Mouse (Mus musculus): ENCODE data around the gene Pank2. TPM values are rescaled to one million over a fixed set of nuclear protein-coding genes. Genes with fewer than 3 reads are reported as not detected.

The Pank2 gene
- polyA plus RNA-seq, 1 experiment, result 3.0 TPM

DNA sequence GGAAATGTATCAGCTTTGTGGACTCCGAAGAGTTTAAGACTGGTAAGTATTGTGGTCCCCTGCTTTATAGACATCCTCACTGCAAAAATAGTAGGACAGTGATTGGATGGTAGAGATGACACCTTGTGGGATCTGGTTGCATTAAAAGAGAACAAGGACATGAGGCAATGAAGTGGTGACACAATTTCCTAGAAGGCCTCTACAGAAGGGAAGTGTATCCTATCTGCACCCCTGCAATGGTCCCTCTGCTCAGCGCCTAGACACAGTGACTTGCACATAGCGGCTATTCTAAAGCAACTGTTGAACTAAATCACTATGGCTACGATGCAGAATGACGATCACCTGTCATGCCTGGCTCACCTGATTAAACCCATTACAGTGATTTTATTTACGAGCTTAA is 75.3 kb downstream of the Pank2 start:
- no peak overlapping the region for H3K4me3 ChIP-seq (replicated peaks)
- H3K27me3 ChIP-seq (ENCODE audit: control insufficient read depth), result no peaks in the 10 kb centered on the region
- H3K36me3 ChIP-seq (ENCODE audit: control insufficient read depth), result no peaks in the 10 kb centered on the region
- no peaks in the 10 kb centered on the region for H3K4me1 ChIP-seq (ENCODE audit: control insufficient read depth)
- TF ChIP-seq GATA1 (IDR thresholded peaks at IDR 0.05; ENCODE audit: low read length), result no peak
- no peak for TF ChIP-seq TAL1 (IDR thresholded peaks at IDR 0.05; ENCODE audit: low read length)
- H3K9me3 ChIP-seq (ENCODE audit: control insufficient read depth, low read length), result no peaks in the 10 kb centered on the region

DNA sequence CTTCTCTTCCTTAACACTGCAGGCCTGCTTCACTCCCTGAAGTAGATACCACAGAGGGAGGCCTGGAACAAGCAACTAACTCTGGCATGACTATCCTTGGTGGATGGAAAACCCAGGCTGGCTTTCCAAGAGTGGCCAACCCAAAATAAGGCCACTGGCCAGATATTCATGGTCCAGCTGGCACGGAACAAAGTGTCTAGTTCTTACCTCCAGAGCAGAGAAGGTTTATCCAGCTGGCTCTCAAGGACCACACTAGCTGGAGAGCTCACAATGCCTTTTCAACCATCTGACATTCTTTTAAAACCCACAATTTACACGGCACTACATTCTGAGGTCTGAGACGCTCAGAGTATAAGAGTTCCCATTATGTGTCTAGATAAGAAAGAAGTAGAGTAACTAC is 82.2 kb downstream of the Pank2 start:
- Histone ChIP-seq H3K27me3 (ENCODE audit: control insufficient read depth) (no peaks in the 10 kb centered on the region), H3K9me3 (ENCODE audit: control insufficient read depth, low read length) (no peaks in the 10 kb centered on the region), H3K4me3 (replicated peaks) (no peak overlapping the region), H3K4me1 (ENCODE audit: control insufficient read depth) (no peaks in the 10 kb centered on the region), H3K36me3 (ENCODE audit: control insufficient read depth) (no peaks in the 10 kb centered on the region)
- TF ChIP-seq TAL1 (IDR thresholded peaks at IDR 0.05; ENCODE audit: low read length) (no peak), GATA1 (IDR thresholded peaks at IDR 0.05; ENCODE audit: low read length) (no peak)

DNA sequence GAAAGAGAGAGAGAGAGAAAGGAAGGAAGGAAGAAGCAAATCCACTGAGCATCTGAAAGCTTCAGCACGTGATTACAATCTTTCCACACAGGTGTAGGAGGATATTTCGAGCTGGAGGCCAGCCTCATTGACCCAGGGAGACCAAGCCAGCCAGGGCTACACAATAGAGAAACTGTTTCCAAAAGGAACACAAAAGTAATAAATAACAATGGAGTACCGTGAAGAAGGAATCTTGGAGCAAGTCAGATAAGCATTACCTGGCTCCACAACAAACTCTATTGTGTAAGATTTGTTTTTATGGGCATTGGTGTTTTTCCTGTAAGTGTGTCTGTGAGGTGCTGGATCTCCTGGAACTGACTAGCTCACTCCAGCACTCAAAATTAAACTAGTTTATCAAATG is 83.3 kb downstream of the Pank2 start:
- H3K36me3 ChIP-seq (ENCODE audit: control insufficient read depth), result no peaks in the 10 kb centered on the region
- H3K27me3 ChIP-seq (ENCODE audit: control insufficient read depth), result no peaks in the 10 kb centered on the region
- no peak for TF ChIP-seq GATA1 (IDR thresholded peaks at IDR 0.05; ENCODE audit: low read length)
- no peak for TF ChIP-seq TAL1 (IDR thresholded peaks at IDR 0.05; ENCODE audit: low read length)
- no peaks in the 10 kb centered on the region for H3K9me3 ChIP-seq (ENCODE audit: control insufficient read depth, low read length)
- no peaks in the 10 kb centered on the region for H3K4me1 ChIP-seq (ENCODE audit: control insufficient read depth)
- no peak overlapping the region for H3K4me3 ChIP-seq (replicated peaks)

Other genes starting within 250 kb of the Pank2 start
- 0.07 TPM in 1 of 2 replicates, not detected in the other for gene Gfra4, start 219.4 kb upstream of the Pank2 start, polyA plus RNA-seq (2012)
- gene Adam33, start 198.7 kb upstream of the Pank2 start, polyA plus RNA-seq (2012), result 0.04 TPM in 1 of 2 replicates, not detected in the other
- 0.03 and 0.04 TPM in 2 replicates for gene Siglec1, start 175.7 kb upstream of the Pank2 start, polyA plus RNA-seq (2012)
- gene Hspa12b, start 135.2 kb upstream of the Pank2 start, polyA plus RNA-seq (2012), result 0.18 and 0.20 TPM in 2 replicates
- gene Gm11037, start 129.0 kb upstream of the Pank2 start, polyA plus RNA-seq (2012), result not detected in 2 replicates
- 219 and 275 TPM in 2 replicates for gene 1700037H04Rik, start 102.4 kb upstream of the Pank2 start, polyA plus RNA-seq (2012)
- 27.7 and 31.8 TPM in 2 replicates for gene Cenpb, start 82.4 kb upstream of the Pank2 start, polyA plus RNA-seq (2012)
- 52.6 and 58.1 TPM in 2 replicates for gene Cdc25b, start 75.5 kb upstream of the Pank2 start, polyA plus RNA-seq (2012)
- gene Spef1, start 75.2 kb upstream of the Pank2 start, polyA plus RNA-seq (2012), result 1.6 and 2.1 TPM in 2 replicates
- gene Ap5s1, start 55.4 kb upstream of the Pank2 start, polyA plus RNA-seq (2012), result 3.0 and 3.9 TPM in 2 replicates
- 3.2 and 4.8 TPM in 2 replicates for gene Mavs, start 28.4 kb upstream of the Pank2 start, polyA plus RNA-seq (2012)
- gene Rnf24, start 90.4 kb downstream of the Pank2 start, polyA plus RNA-seq (2012), result 0.02 TPM in 1 of 2 replicates, not detected in the other
- gene Smox, start 229.0 kb downstream of the Pank2 start, polyA plus RNA-seq (2012), result 178 and 191 TPM in 2 replicates

Data from erythroblast, embryonic 14.5 days (primary cell).